Mouse (Mus musculus): ENCODE data around the gene Rnf224.

- no peak for TF ChIP-seq EP300 (IDR thresholded peaks at IDR 0.05; ENCODE audit: low read length)
- TF ChIP-seq BHLHE40 (IDR thresholded peaks at IDR 0.05; ENCODE audit: low read depth, low read length), result no peak
- no peak for TF ChIP-seq PAX5 (IDR thresholded peaks at IDR 0.05; ENCODE audit: low read length)
- no peak for TF ChIP-seq TBP (conservative IDR thresholded peaks at IDR 0.05; ENCODE audit: low read depth, low read length)
- TF ChIP-seq RCOR1 (conservative IDR thresholded peaks at IDR 0.05; ENCODE audit: low read depth, low read length), result no peak
- no peak for TF ChIP-seq POLR2A (IDR thresholded peaks at IDR 0.05; ENCODE audit: low read depth, low read length)
- no peak for TF ChIP-seq JUND (conservative IDR thresholded peaks at IDR 0.05; ENCODE audit: low read depth, low read length)
Measured at GRCm38 (mm10) chr2:25200631-25201030, 36.0 kb downstream of the Rnf224 start.

Measured in CH12.LX (cell line).